Mouse (Mus musculus) kidney, postnatal 36 days (tissue): ENCODE results near the gene Zfp874a.
"Not testable (repeated sequence)": the region's sequence is repeated elsewhere in the genome, so short reads cannot be mapped to it uniquely, and the experiment has no call there.

ENCODE experiments used
- DNase-seq, 2 experiments: peaks; one replicate each; pipeline ENCODE4 v3.0.0; 2021 to 2022; ENCODE audit warnings: mixed read lengths in 2 of 2

The Zfp874a gene

DNA sequence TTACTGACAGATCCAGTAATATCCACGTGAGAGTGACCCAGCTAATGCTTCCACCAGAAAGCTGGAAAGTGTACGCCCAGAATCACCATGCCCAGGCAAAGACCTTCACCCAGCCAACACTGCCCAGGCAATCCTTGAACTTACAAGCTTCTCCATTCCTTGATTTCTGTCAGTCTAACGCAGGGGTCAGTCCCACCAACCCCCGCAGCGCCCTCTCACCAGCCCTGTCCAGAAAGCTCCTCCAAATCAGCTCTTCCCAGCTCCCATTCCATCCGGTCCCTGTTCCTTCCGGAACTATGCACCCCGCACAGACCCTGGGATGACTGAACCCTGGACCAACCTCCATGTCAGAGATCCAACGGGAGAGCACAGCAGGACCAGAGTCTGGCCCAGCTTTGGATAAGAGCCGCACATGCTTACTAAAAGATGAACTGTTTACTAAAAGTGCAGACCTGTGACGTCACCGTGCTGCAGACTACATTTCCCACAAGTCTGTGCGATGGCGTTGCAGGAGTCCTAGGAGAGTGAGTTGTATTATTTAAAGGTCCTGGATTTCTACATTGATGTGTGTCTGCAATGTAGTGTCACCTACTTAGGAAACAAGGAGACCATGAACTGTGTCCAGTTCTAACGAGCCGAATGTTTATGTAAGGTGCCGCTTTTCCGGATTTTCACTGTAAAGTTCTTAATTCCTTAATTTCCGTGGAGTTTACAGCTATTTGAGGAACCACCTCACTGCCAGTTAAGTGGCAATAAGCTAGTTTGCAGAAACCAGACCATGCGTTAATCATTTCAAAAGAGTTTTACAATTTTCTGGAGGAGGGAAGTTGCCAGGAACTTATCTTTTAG, at the start of gene Zfp874a:
Gene Zfp874a (minus strand): TSS at position 453 of the 849 bp plus-strand sequence.
- DNase-seq = peak; percentile 95 to 97

- no peak for DNase-seq
Observed at GRCm38 (mm10) chr13:67500908-67501307, 49.5 kb upstream of the Zfp874a start.

GRCm38 (mm10) chr13:67500084-67500719, 48.8 kb upstream of the Zfp874a start, which contains the start of gene Zfp58:
Zfp58 (minus strand) TSS chr13:67500555.
- peak; percentile 89 to 90 for DNase-seq

DNA sequence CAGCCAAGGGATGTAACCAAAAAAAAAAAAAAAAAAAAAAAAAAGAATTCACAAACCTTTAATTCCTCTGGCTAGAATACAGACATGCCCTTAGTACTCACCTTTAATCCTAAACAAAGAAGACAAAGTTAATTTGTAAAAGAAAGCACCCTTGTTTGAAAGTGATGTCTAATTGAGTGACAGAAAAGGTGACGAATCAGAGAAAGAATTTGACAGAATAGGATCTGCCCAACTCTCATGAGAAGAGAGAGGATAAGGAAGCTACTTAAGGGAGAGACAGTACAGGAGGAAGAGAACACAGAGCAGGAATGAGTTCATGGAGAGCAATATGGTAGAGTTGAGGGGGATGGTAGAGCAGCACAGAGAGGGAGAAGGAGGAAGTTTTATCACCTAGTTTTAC, 44.2 kb upstream of the Zfp874a start:
- no peak for DNase-seq

DNA sequence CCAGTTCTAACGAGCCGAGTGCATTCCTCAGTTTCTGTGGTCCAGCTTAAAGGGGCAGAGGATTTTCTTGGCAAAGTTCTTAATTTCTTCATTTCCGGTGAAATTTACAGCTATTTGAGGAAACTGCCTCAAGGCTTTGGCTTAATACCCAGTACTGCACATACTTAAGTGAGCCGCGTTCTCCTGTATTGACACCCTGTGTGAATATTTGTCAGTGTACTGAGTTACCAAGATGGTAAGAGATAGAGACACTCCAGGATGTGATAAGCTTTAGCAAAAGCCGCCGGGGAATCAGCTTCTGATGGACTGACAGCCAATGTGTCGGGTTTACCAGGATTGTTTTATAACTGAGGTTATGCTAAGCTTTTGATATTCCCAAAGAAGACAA, 33.0 kb upstream of the Zfp874a start:
- DNase-seq = no peak

DNA sequence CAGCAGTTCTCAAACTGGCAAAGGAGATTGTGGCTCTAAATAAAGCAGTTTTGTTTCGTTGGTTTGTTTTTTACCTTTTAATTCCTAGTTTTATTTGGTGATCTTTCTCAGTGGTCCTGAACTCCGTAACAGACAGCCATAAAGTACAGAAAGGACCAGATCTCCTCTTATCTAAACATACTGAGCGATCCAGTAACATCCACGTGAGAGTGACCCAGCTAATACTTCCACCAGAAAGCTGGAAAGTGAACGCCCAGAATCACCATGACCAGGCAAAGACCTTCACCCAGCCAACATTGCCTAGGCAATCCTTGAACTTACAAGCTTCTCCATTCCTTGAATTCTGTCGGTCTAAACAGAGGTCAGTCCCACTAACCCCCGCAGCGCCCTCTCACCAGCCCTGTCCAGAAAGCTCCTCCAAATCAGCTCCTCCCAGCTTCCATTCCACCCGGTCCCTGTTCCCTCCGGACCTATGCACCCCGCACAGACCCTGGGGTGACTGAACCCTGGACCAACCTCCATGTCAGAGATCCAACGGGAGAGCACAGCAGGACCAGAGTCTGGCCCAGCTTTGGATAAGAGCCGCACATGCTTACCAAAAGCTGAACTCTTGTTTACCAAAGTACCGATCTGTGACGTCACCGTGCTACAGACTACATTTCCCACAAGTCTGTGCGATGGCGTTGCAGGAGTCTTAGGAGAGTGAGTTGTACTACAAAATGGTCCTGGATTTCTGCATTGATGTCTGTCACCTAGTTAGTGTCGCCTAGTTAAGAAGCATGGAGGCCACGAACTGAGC, 32.4 kb upstream of the Zfp874a start, which contains the start of gene Zfp874b:
Gene Zfp874b (minus strand): TSS at position 634 of the 799 bp plus-strand sequence.
- peak; percentile 93 to 96 for DNase-seq

- DNase-seq = no peak
Observed at GRCm38 (mm10) chr13:67481528-67481927, 30.1 kb upstream of the Zfp874a start.

DNA sequence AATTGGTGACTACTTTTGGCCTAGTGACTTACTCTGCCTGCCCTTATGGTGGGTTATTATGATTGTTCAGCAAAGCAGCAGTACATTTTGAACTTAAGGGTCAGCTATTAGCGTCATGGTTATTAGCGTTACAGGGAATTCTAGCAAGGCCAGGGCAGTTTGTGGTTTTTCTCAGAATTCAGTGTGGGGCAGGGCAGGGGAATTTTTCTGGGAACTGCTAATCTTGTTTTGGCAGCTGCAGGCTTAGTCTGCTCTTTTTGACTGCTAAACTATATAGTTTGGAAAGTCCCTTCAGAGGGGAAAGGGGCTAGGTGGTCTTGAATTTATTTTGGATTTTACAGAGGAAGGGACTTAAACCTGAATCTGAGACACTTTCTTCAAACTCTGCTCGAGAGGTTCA, 17.9 kb upstream of the Zfp874a start:
- DNase-seq = no peak

DNA sequence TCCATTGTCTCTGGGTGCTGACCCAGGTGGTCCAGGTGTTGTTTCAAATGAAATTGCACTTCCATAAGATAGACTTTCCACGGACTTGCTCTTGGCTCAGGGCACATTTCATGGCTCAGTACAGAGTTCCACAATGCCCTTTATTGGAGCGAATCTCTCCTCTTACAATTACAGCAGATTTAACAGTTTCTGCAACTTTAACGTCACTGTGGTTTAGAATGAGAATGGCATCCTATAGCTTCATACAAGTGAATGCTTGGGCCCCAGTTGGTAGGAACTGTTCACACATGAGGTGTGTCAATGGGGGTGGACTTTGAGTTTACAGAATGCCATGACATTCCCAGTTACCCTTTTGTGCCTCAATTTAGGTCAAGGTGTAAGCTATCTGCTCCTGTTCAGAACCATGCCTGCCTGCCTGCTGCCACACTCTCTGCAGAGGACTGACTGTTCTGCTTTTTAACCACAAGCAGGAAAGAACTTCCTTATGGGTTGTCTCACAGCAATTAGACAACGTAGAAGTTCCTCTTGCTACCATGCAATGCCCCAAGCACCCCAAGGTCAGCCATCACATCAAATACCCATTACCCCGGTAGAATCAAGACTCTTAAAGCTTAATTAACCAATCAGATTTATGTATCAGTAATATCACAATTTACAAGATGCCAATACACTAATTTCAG, 12.2 kb upstream of the Zfp874a start:
- DNase-seq = not testable (repeated sequence)

DNA sequence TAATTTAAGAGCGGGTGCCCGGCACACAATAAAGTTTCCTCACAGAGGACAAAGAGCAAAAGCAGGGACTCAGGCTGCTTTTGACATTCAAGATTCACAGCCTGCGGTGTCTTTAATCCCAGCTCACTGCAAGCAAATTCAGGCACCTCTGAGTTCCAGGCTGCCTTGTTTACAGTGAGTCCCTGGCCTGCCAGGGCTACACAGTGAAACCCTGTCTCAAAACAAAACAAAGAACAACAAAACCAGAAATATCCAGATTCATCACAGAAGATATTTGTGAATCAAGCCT, 541 bp upstream of the Zfp874a start:
- peak; percentile 29 to 31 for DNase-seq

DNA sequence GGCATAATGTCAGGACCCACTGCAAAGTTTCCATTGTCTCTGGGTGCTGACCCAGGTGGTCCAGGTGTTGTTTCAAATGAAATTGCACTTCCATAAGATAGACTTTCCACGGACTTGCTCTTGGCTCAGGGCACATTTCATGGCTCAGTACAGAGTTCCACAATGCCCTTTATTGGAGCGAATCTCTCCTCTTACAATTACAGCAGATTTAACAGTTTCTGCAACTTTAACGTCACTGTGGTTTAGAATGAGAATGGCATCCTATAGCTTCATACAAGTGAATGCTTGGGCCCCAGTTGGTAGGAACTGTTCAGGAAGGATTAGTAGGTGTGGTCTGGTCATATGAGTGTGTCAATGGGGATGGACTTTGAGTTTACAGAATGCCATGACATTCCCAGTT, 14.3 kb downstream of the Zfp874a start:
- not testable (repeated sequence) for DNase-seq

DNA sequence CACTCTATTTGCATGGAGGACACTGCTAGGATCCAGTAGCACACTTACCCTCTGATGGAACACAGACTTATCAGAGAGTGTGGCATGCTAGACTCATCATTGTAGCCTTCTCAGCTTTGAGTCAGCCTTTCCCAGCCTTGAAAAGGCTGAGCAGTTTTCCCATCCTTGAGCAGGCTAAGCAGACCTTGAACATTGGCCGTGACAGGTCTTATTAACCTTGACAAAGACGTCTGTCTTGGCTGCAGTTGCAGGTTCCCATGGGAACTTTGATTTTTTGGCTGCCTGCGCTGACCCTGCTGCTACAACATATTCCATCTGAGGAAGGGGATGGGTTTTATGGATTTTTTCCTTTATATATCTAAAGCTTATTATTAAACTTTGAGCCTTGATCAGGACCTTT, 23.3 kb downstream of the Zfp874a start:
- DNase-seq = no peak

- not testable (repeated sequence) for DNase-seq
Observed at GRCm38 (mm10) chr13:67425699-67426098, 25.7 kb downstream of the Zfp874a start.

DNA sequence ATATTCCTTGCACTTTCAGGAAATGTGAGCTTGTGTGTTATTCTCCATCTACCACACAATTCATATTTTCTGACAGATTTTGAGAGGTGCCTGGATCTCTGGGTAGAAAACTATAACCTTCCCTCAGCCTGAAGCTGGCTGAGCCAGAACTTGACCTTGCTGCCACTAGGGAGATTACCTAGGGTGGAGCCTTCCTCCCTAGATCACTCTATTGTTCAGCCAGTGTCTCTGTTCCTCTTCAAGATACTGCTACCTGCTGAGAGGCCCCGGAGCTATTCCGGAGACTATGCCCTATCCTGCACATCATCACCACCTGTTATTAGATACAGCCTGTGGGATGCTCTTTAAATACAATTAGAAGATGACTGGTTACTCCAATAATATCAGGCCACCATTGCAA, 28.9 kb downstream of the Zfp874a start:
- not testable (repeated sequence) for DNase-seq

- peak; percentile 64 to 80 for DNase-seq
Observed at GRCm38 (mm10) chr13:67421207-67421857, 30.1 kb downstream of the Zfp874a start, which contains the start of gene Zfp459. Zfp459 (minus strand) TSS chr13:67421418.

DNA sequence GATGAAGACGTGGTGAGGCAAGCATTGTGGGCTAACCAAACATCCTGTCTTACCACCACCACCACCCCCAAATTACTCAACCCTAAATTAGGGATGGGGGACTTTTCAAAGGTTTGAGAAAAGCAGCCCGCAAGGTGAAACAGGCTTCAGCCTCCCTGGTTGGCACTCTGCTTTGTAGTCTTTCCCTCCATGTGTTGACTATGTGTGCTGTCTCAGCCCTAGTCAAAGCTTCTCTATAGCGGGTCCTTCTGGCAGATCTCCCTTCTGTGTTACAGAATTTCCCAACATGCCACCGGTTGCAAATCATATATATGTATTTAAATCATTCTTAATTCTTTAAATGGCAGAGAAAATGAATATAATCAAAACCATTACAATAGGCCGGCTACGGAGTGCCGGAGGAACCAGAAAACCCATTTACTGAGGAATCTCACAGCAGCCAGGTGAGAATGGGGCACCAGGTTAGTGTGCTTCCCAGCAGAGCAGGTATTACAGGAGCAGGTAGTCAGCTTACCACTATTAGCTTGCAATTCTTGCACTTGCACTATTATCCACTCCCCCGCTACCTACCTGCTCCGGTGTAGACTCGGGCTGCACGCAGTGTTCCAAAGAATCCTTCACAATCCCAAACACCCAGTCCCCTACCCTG, 30.7 kb downstream of the Zfp874a start:
- no peak for DNase-seq

- DNase-seq = no peak
Observed at GRCm38 (mm10) chr13:67416811-67417210, 34.6 kb downstream of the Zfp874a start.

- DNase-seq = no peak
Observed at GRCm38 (mm10) chr13:67415759-67416158, 35.7 kb downstream of the Zfp874a start.

DNA sequence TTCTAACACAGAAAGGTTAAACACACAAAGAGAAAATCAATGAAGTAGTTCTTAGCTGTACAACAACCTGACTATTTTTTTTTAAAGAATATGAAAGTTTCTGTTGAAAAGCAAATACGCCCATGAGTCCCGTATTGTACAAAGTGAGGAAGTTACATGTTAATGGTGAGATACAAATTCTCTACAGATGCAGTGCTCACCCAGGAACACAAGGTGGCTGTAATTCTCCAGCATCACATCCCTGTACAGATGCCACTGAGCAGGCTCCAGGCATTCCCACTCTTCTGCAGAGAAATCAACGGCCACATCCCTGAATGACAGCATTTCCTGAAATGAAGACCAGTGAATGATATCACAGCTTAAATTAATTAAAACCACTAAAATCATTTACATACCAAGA, 37.8 kb downstream of the Zfp874a start:
- DNase-seq = peak in 1 of 2 experiments; percentile 11

DNA sequence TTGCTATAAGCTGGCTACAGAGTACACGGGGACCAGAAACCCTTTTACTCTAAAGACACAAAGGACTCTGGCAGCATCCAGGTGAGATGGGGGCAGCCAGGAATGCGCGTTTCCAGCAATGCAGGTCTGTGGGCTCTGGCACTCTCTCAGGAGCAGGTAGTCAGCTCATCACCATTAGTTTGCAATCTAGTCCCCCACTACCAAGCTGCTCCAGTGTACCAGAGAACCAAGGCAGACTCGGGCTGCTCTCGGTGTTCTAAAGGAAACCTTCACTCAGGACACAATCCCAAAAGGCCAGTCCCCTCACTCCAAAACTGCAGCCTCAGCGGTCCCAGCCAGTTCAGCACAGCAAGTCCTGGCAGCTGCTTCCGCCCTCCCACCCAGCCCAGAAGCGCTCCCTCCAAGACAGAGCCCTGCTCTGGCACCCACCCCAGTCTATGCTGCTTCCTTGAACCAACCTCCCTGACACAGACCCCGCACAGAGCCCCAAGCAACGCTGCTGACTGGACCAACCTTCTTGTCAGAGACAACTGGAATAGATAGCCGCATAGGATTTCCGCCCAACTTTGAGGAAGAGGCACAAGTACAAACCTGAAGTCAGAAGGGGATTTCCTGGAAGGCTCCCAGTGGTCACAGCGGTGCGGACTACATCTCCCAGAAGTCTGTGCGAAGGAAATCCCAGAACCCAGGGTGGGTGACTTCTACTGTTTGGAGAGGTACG, 52.1 kb downstream of the Zfp874a start, which contains the start of gene Zfp429:
Gene Zfp429 (minus strand): TSS at position 637 of the 721 bp plus-strand sequence.
- DNase-seq = peak; percentile 82 to 85

DNA sequence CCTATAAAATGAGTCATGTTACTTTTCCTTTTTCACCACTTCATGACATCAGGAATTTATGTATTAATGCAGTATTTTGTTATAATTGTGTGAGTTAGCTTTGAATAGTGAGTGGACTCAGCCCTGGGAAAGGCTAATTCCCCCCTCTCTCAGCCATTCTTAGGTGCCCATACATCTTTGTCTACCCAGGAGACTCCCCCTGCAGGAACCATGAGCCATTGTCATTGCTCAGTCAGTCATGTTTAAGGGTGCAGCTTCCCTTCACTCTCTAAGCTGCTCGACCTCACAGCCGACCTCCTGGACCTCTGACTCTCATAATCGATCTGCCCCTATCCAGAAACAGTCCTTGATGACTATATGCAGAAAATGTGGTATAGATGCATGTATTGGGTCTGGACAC, 75.2 kb downstream of the Zfp874a start:
- not testable (repeated sequence) for DNase-seq
